Mouse (Mus musculus): Measurements from ENCODE around the gene Zyx. TPM values are rescaled to one million over a fixed set of nuclear protein-coding genes. Genes with fewer than 3 reads are reported as not detected.

The Zyx gene
- total RNA-seq, 2 experiments from 2014 or later: 161 to 166 TPM

DNA sequence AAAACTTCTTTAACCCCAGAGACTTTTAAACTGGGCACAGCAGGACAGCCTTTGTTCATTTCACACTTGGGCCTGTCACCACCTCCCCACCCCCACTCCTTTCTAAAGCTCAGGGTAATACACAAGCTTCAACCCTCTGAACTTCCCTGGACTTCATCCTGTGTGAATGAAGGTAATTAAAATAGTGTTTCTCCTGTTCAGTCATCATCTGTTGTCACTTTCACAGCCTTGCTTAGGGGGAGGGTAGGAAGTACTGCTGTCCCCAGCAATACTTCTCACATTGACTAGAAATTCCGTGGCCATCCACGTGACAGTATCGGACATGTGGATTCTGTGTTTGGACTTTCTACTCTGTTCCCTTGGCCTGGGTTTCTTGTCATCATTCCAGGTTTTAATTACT is 20.4 kb downstream of the Zyx start:
- peak; percentile 62 for DNase-seq

DNA sequence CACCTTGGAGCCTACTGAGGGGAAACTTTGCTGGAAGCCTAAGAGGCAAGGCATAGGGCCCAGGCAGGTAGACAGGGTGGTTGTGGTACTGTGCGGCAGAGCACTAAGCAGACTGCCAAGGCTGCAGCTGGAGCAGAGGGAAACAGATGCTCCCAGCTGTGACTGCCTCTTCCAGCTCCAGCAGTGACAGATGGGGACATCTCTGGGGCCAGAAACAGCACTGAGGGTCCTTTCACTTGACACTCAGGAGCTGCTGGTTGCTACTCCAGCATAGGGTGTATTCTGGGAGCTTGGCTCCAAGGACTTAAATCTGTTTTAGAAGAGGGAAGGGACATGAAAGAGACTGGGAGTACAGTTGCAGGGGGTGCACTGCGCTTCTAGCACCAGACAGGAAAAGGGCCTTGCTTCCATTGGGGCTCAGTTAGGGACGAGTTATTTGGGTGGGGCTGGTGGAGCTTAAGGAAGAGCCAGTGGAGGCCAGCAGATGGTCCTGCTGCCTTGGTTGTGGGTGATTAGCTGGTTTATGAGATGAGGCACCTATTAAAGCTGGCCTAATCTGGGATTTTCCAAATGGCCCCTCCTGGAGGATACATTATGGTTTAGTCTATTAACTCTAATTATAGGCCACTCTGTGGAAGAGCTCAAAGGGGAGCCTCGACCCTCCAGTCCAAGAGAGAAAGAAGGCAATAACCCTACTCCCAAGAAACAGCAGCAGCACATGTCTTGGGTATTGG is 21.4 kb downstream of the Zyx start:
- DNase-seq: peak; percentile 56

DNA sequence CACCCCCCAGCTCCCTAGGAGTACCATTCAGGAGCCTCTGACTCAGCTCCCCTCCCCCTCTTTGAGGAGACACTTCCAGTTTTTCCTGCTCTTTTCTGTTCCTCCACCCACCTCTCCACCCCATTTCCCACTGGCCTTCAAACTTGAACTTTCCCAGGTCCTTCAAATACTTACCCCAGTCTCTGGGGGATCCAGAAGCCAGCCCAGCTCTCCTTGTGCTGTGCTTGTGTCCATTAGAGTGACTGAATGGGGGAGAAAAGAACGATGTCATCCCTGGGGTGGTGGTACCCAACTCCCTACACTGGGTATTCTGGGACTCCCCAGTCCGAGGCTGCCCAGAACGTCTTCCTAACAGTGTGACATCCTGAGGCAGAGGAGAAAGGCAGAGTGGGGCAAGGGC is 22.6 kb downstream of the Zyx start:
- DNase-seq: no peak

DNA sequence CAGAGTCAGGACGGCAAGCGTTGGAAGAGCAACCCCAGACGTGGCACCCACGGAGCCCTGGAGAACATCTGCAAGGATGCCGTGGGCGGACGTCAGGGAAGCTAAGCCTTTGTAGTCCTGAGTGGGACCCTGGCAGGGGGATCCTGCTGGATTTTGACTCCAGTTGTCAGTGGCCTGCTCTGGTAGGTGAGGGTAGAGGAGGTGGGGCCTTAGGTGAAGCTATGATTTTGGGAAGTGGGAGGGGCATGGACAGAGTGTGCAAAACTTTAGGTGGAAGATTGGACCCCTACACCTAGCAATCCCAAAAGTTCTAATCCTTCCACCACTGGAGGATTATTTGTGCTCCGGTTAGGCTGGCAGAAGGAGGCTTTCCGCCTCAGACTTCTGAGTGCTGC is 23.0 kb downstream of the Zyx start:
- DNase-seq: no peak

DNA sequence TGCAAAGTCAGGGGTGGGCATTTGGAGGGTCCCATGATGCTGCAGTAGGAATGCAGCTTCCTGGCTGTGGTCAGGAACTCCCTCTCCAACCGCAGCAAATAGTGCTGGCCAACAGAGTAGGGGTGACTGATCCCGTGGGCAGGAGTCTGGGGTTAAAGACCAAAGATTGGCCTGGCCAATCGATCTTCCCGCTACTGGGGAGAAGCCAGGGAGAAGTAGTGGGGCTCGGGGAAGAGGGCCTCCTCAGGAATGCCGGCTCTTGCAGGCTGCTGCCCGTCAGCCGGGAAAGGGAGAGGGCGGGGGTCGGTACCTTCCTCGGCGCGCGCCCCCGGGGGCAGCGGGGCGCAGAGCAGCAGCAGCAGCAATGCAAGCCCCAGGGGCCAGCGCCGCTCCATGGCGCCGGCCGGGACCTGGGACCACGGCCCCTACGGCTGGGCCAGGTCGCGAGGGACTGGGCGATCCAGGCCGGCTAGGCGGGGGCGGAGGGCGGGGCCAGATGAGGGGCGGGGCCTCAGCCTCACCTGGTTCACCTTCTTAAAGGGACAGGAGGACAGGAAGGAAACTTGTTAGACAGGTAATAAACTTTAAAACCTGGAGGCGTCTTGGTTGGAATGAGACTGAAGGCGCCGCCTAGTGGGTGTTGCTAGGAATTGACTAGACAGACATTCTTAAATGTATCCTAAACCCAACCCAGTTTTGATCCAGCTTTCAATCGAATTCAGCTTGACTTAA is 23.6 kb downstream of the Zyx start, which contains the start of gene Epha1:
TSS of gene Epha1 (minus strand) at position 453 of the 732 bp plus-strand sequence.
- DNase-seq: peak; percentile 71

DNA sequence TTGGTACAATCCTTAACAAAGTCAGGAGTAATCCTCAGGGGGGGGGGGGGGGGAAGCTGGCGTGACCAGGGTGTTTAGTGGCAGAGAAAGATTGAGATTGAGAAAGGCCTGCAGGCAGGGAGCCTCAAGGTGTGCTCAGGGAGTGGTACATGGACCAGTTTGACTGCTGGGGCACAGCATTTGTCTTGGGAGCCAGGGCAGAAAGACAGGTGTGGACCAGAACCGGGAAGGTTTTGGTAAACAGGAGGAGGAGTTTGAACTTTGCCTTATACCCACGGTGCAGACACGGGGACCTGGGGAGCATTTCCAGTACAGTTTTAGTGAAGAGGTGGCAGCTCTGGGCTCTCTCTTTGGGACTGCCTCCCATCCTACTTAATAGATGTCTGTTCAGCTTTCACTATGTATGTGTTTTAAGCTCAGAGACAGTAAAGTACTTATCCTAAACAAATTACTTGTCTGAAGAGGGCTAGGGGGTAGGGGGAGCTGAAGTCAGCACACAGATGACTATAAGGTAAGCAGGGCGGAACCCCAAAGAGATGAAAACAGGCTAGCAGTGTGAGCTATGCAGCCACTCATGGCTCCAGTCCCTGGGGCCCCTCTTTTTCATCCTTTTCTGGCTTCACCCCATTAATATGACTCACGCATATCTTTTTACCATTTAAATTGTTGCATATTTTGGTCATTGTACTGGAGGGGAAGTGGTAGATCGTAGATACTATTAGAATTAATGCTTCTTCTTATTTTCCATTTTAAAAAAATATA is 24.4 kb downstream of the Zyx start:
- DNase-seq: peak; percentile 14

DNA sequence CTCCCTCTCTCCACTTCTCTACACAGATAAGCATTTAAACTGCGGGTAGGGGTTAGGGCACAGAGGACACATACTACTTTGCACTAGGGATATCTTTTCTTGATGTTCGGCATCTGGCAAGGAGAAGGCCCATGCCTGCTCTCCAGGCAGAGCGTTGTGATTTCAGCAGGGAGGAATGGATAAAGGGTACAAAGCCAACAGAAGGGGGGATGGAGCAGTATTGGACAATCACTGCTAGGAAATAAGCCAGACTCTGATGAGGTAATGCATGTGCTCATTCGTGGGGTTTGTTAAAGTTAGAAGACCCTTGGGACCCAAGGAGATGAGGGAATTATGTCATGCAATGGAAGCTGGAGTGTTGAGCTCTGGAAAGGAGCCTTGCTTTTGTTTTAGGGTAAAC is 25.3 kb downstream of the Zyx start:
- DNase-seq: peak; percentile 43

DNA sequence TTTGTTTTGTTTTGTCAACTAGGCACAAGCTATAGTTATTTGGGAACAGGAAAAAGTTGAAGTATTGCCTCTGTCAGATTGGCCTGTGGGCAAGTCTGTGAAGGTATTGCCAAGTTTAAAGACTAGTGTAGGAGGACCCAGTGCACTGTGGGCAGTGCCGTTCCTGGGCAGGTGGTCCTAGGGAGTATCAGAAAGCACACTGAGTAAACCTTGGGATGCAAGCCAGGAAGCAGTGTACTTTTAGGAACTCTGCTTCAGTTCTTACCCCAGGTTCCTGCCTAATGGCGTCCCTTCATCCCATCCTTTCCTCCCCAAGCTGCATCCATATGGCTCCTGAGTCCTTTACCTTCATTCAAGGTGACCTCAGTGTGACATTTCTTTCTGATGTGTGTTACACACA is 25.7 kb downstream of the Zyx start:
- DNase-seq: peak; percentile 9

DNA sequence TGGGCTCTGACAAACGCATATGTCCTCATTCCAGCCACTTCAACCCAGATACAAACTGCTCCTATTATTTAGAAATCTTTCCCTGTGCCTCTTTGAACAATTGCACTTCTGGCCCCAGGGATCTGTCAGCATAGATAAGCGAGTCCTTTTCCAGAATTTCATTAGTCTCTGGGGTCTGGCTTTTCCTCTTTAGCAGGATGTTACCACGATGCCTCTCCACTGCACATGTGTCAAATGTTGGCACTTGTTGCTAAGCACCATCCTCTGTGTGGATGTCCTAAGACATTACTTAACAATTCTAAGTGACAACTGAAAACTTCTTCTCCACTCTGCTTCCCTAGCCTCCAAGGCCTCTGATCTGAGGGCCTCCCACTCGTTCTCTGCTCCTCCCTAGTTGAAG is 26.6 kb downstream of the Zyx start:
- peak; percentile 20 for DNase-seq

DNA sequence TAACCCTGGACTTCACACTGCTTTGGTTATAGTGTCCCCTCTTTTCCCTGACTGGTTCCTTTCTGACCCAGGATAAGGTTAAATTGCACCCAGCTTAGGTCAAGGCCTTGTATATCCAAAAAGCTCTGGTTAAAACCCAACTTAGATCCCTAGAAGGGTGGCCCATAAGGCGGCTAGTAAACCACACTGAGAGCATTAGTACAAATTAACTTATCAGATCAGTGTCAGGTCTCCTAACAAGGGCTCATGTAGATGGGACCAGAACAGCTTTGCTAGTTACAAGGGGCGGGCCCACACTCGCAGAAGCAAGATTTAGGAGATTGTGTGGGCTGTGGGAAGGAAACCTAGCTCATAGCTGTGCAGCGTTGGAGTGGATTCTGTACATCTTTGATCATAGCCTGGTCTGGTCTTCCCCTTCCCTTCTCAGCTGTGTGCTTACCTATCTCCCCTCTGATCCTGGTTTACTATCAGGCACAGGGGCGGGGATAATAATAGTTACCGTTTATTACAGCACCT is 27.1 kb downstream of the Zyx start:
- DNase-seq: no peak

DNA sequence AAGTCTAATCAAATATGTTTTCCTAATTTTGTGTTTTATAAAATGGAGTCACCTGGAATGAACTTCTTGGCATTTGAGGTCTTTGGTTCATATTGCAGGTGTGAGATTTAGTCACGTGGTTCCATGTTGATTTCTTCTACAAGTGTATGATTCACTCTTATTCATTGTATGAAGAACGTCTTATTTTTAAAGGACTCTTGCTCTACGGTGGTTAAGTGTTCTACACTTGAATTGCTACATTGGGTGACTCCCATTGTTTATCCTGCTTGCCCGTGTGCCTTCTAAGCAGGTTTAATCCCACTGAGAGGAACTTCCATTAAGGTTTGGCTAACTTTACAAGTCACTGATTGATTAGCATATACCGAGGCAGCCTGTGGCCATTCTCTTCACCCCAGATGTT is 27.9 kb downstream of the Zyx start:
- no peak for DNase-seq

DNA sequence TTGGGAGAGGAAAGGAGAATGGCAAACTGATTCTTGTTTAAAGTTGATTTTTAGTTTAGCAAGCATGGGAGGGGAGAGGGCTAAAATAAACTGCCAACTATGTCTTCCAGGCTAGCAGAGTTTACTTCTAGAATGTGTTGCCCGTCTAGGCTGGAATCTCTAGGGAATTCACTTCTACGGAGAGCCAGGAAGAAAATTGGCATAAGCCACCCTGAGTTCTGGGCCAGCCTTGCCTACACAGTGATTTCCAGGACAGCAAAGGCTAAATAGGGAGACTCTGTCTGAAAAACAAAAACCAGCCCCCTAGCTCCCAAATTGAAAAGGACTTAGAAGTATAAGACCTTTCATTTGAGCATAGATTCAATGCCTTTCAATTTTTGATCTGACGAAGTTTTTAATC is 30.1 kb downstream of the Zyx start:
- DNase-seq: no peak

DNA sequence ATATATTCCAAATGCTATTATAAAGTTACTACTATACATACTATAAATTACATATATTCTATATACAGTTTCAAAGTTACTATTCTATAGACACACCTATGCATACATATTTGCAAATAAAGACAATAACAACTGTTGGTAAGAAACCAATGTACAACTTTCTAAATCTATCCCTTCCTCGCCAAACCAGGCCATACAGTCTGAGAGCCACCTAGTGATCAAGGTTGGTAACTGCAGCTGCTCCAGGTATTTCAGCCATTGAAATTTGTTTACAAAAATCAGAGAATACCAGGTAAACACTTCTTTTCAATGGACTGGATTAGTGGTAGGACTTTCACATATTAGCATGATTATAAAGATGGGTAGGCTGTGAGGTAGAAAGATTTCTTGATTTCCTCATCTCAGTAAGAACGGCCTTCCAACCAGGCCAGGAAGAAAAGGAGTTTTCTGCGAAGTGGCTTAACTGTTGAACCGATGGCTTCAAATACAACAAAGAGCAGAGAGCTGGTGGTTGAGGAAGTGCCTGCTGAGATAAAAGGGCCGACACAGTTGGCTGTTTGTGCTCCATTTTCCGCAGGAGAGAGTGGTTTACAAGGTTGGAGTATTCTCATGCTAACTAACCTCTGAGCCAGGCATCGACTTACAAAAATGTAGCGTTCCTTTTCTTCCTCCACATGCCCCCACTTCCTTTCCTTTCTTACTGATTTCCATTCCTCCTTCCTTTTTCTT is 31.1 kb downstream of the Zyx start:
- DNase-seq: peak; percentile 61

DNA sequence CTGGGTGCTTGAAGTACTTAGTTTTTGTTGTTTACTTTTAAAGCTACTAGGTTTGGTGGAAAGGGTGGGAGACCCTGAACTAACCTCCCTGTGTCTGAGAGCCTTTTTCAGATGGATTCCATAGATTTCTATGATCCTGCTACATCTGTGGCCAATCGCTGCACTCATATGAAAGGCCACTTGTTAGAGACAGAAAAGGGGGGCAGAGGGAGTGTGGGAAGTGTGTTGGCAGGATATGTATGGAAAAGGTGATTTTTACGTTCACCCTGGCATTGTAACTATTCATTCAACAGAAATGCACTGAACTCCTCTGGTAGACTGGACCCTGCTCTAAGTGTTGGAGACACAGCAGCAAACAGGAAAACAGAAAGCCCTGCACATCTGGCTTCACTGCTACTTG is 31.8 kb downstream of the Zyx start:
- no peak for DNase-seq

DNA sequence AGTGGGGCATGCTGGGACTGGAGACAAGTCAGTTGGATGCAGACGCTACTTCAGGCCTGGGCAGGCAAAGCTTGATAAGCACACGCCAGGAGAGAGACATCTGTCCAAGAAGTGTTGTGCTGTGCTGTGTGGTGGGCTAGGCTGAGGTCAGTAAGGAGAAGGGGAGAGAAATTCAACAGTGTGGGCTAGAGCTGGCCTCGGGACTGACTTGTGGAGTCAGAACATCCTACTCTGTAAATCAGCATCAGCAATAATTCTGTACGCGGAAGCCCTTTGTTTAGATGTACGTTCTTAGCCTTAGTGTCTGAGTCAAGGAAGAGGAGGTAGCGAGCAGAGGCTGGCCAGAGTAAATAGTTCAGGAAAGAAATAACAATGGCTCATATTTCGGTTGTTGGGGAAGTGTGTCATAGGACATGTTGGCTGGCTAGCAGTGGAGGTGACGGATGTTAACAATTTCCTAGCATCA is 32.5 kb downstream of the Zyx start:
- DNase-seq: peak; percentile 12

DNA sequence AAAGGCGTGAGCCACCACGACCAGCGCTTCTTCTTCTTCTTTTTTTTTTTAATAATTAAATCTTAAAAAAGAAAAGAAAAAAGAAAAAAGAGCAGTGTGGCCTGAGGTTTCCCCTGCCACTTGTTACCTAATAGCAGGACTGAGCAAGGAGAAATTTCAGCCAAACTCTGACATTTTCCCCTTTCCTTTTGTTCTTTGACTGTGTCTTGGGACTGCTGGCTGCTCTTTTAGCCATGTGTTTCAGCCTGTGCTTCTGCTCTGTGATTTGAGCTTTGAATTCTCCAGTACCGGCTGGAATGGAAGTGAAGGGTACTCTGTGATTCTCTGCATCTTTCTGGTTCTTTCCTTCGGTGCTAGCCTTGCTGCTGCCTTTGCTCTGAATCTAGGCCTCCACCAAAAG is 33.9 kb downstream of the Zyx start:
- no peak for DNase-seq

DNA sequence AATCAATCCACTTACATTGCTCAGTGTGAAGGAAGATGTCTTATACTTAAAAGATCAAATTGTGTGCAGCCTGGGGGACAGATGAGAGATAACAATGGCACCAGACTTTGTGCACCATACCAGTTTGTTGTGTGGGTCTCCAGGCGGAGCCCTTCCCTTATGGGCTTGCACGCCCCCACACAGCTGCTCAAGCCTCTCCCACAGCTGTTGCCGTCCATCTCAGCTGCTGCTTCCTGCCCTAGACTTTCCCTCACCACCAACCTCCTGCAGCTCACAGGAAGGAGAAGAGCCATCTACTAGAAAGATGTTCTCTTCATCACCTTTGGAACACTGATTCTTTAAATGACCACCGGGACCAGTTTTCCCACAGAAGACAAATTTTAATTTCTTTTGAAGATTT is 36.2 kb downstream of the Zyx start:
- DNase-seq: peak; percentile 10

DNA sequence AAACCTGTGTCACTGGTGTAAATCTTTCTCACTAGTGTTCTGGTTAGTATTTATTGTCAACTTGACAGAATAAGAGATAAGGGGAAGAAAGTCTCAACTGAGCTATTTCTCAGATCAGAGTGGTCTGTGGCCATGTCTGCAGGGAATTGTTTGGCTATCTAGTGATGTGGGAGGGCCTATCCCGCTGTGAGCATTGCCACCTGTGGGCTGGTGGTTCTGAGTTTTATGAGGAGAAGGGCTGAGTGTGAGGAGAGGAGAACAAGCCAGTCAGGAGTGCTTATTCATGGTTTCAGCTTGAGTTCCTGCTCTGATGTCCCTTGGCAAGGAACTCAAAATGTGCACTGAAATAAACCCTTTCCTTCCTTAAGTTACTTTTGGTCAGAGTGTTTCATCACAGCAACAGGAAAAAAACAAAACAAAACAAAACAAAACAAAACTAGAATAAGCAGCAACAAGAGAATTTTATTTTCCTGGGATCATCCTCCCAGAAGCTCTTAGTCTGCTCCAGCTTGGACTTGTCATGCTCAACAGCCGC is 42.4 kb downstream of the Zyx start:
- peak; percentile 9 for DNase-seq

DNA sequence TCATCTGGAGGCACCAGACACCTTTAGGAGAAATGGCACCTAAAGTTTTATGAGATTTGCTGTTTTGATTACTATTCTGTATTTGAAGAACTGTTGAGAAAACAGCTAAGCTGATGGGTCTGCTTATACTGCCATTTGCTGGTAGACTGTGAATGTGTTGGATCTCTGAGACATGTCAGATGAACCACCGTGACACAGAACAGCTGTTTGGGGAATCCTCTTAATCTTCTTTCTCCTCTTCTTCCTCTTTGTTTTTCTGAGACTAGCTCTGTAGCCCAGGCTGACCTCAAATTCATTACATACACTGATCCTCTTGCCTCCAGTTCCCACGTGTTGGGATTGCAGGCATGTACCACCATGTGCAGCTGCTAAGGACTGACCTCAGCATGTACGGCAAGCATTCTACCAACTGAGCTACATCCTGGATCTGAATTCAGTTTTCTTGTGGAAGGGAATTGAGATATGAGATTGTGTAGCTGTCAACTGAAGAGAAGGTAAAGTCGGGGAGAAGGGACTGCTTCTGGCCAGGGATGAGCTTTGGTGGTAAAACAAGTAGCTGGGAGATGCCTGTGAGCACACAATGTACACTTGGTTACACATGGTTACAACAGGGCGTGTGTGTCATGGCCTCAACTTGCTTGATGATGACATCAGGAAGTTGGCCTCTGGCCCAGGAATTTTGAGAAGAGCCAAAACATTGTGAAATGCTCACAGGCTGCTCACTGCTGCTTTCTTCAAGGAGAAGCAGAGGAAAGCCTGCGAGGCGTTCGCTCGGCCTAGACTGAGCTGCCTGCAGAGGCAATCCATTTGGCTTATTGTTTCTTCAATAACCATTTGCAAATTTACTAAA is 46.8 kb downstream of the Zyx start:
- DNase-seq: peak; percentile 89

DNA sequence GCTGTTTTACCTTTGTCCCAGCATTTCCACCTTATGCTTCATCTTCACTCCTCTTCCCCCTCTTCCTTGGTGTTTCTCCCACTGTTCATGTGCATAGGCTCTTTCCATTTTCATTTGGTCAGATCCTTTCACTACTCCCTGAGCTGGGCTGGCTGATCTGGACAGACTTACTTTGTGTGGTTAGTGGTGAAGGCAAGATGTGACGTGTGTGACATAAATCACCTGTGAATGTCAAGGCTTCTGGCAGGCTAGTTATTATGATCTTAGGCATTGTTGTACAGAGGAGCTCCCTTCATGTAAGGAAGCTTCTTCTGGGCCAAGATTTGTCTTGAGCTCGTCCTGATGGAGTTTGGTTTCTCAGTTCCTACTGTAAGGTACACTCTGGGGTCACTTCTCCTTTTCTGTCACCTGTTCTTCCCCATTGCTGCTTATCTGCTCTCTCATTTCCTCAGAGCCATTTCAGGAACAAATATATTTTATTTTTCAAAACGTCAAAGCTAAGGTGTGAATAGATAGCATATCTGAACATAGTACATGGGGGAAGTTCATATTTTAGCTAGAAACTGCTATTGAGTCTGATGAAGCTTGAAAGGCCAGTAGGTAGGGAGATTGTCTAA is 47.7 kb downstream of the Zyx start:
- peak; percentile 8 for DNase-seq

DNA sequence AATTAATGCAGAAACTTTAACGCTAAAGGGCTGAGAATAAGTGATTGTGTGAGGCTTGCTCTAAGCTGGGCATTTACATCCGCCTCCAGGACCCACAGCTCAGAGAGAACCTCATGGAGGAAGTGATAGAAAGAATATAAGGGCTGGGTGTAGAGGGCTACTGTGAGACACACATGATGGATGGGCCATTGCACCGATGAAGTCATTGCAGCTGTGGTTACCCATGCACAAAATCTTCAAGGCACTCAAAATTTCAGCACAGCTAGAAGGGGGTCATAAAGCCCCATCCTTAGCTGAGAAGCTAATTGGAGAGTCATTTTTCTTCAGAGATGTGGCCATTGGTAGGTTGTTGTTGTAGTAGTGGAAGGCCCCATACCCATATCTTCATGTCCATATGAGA is 48.9 kb downstream of the Zyx start:
- DNase-seq: no peak

Measured in heart, postnatal 4 days (tissue).